Mouse (Mus musculus): ENCODE measurements around the gene Foxe3.

The Foxe3 gene

GRCm38 (mm10) chr4:114917091-114917490 is 8.7 kb downstream of the Foxe3 start:
- DNase-seq (ENCODE audit: low read depth, low spot score): no peak

GRCm38 (mm10) chr4:114916056-114916455 is 9.8 kb downstream of the Foxe3 start:
- DNase-seq (ENCODE audit: low read depth, low spot score): no peak

- DNase-seq (ENCODE audit: low read depth, low spot score): no peak
Observed at GRCm38 (mm10) chr4:114913594-114913962, 12.2 kb downstream of the Foxe3 start.

- DNase-seq (ENCODE audit: low read depth, low spot score): no peak
Observed at GRCm38 (mm10) chr4:114912705-114913593, 12.9 kb downstream of the Foxe3 start.

GRCm38 (mm10) chr4:114909602-114910484 is 16.0 kb downstream of the Foxe3 start:
- DNase-seq (ENCODE audit: low read depth, low spot score): no peak

- DNase-seq (ENCODE audit: low read depth, low spot score): no peak
Observed at GRCm38 (mm10) chr4:114908829-114909601, 16.8 kb downstream of the Foxe3 start, which contains the start of gene Foxd2. Foxd2 (minus strand) TSS chr4:114908873.

GRCm38 (mm10) chr4:114907951-114908828 is 17.6 kb downstream of the Foxe3 start:
- no peak for DNase-seq (ENCODE audit: low read depth, low spot score)

- no peak for DNase-seq (ENCODE audit: low read depth, low spot score)
Observed at GRCm38 (mm10) chr4:114907056-114907917, 18.5 kb downstream of the Foxe3 start.

- no peak for DNase-seq (ENCODE audit: low read depth, low spot score)
Observed at GRCm38 (mm10) chr4:114905969-114906680, 19.7 kb downstream of the Foxe3 start.

GRCm38 (mm10) chr4:114905501-114905900 is 20.3 kb downstream of the Foxe3 start:
- no peak for DNase-seq (ENCODE audit: low read depth, low spot score)

- no peak for DNase-seq (ENCODE audit: low read depth, low spot score)
Observed at GRCm38 (mm10) chr4:114903422-114903782, 22.4 kb downstream of the Foxe3 start.

- DNase-seq (ENCODE audit: low read depth, low spot score): no peak
Observed at GRCm38 (mm10) chr4:114902641-114903421, 23.0 kb downstream of the Foxe3 start.

GRCm38 (mm10) chr4:114901643-114902351 is 24.0 kb downstream of the Foxe3 start:
- no peak for DNase-seq (ENCODE audit: low read depth, low spot score)

GRCm38 (mm10) chr4:114900866-114901642 is 24.8 kb downstream of the Foxe3 start:
- DNase-seq (ENCODE audit: low read depth, low spot score): no peak

GRCm38 (mm10) chr4:114899885-114900284 is 25.9 kb downstream of the Foxe3 start:
- DNase-seq (ENCODE audit: low read depth, low spot score): no peak

GRCm38 (mm10) chr4:114897853-114898252 is 28.0 kb downstream of the Foxe3 start:
- no peak for DNase-seq (ENCODE audit: low read depth, low spot score)

- DNase-seq (ENCODE audit: low read depth, low spot score): no peak
Observed at GRCm38 (mm10) chr4:114882232-114882631, 43.6 kb downstream of the Foxe3 start.
